Mouse (Mus musculus) forebrain, embryonic 16.5 days (tissue): ENCODE measurements around the gene Hectd2. TPM values are rescaled to one million over a fixed set of nuclear protein-coding genes. Genes with fewer than 3 reads are reported as not detected.

Experiments used
- ATAC-seq: fragments of 200-750 bp; cut with Nextera tagmentation; 2 replicates; pipeline ENCODE4 v1.8.0; 2017; ENCODE audit warnings: mild to moderate bottlenecking, moderate library complexity
- H3K27ac ChIP-seq: fragments of 300-500 bp; sonication (generic); 2 replicates; pipeline ENCODE4 v1.5.1; 2014; ENCODE audit warnings: low read length, control low read depth
- H3K27me3 ChIP-seq: fragments of 300-500 bp; sonication (generic); replicated peaks from 2 replicates; pipeline ENCODE4 v1.6.1; 2014; ENCODE audit warnings: low read length; ENCODE audit not compliant: control insufficient read depth, insufficient read depth
- H3K36me3 ChIP-seq: fragments of 300-500 bp; sonication (generic); 2 replicates; pipeline ENCODE4 v1.6.1; 2014; ENCODE audit not compliant: control insufficient read depth, insufficient read depth
- H3K4me1 ChIP-seq: fragments of 300-500 bp; sonication (generic); replicated peaks from 2 replicates; pipeline ENCODE4 v1.6.1; 2014; ENCODE audit warnings: low read length; ENCODE audit not compliant: control insufficient read depth, insufficient read depth
- H3K4me2 ChIP-seq: fragments of 300-500 bp; sonication (generic); 2 replicates; pipeline ENCODE4 v1.6.1; 2014; ENCODE audit warnings: mild to moderate bottlenecking, low read length, control low read depth
- H3K4me3 ChIP-seq: fragments of 300-500 bp; sonication (generic); replicated peaks from 2 replicates; pipeline ENCODE4 v1.5.1; 2014; ENCODE audit warnings: mild to moderate bottlenecking, low read length, control low read depth
- H3K9ac ChIP-seq: fragments of 300-500 bp; sonication (generic); replicated peaks from 2 replicates; pipeline ENCODE4 v1.6.1; 2014; ENCODE audit warnings: low read depth, low read length, control low read depth
- H3K9me3 ChIP-seq: fragments of 300-500 bp; sonication (generic); 2 replicates; pipeline ENCODE4 v1.6.1; 2016; ENCODE audit warnings: low read length; ENCODE audit not compliant: control insufficient read depth
- WGBS: fragments of 180-500 bp; shearing (Covaris S2); extraction: QIAGEN DNeasy Blood & Tissue Kit; methylation state at CpG from one replicate; pipeline ENCODE4 v1.1.7; 2014; 5-methylcytosine and 5-hydroxymethylcytosine counted together
- polyA plus RNA-seq: library from polyadenylated mRNA; unstranded; fragments of >200 nt; fragmentation: Nextera tagmentation; extraction: Ambion mirVana; gene quantifications from 2 replicates; pipeline ENCODE4 v1.2.1, GENCODE M21; 2015

Hectd2 gene
- polyA plus RNA-seq, 1 experiment from 2014 or later = 14.7 TPM

DNA sequence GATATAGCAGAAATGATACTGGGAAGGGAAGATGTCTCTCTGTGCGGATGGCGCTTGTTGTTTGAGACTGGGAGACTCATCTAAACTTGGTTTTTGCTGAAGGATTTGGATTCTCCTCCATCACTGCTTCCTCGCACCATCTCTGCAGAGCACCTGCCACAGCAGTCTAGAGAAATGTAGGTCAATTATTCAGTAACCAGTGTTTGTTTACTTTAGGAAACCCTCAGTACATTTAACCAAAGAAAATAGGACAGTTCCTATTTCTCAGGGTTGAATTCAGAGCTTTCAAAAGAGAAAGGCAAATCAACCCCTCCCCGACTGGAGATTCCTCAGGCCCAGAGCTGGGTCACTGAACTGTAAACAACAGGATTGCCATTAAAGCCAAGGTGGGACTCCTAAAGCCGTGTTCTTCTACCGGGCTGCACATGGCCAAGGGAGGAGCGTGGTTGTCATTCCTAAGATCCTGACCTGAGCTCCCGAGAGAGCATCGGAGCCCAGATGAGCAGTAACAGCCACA lies 75.0 kb downstream of the Hectd2 start:
- no peak overlapping the region for H3K9ac ChIP-seq
- no peaks in the 10 kb centered on the region for H3K9me3 ChIP-seq
- no peaks in the 10 kb centered on the region for H3K27me3 ChIP-seq
- 83% methylated on average over 9 of the region's 9 CpGs for WGBS
- H3K36me3 ChIP-seq = no peaks in the 10 kb centered on the region
- no peak for ATAC-seq
- no peak overlapping the region for H3K27ac ChIP-seq
- H3K4me3 ChIP-seq = no peak overlapping the region
- H3K4me1 ChIP-seq = no peaks in the 10 kb centered on the region
- H3K4me2 ChIP-seq = no peak overlapping the region

DNA sequence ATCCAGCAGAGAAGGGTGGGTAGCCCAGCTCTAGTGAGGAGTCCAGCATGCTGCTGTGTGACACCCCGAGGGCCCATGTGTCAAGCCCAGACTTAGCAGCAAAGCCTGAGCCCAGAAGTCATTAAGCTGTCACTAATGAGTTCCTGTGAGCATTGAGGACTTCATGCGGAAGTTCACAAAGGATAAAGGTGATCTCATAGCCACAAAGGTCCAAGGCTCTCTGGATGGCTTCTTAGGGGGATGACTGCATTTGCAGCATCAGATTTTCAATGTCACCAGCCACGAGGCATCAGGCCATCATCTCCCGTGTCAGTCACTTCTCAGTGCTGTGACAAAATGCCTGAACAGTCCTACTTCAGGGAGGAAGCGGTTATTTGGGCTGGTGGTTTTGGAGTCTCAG lies 75.9 kb downstream of the Hectd2 start:
- no peaks in the 10 kb centered on the region for H3K4me1 ChIP-seq
- ATAC-seq = no peak
- no peak overlapping the region for H3K27ac ChIP-seq
- no peak overlapping the region for H3K4me2 ChIP-seq
- no peaks in the 10 kb centered on the region for H3K36me3 ChIP-seq
- no peak overlapping the region for H3K9ac ChIP-seq
- H3K9me3 ChIP-seq = no peaks in the 10 kb centered on the region
- H3K4me3 ChIP-seq = no peak overlapping the region
- no peaks in the 10 kb centered on the region for H3K27me3 ChIP-seq
- 78% methylated on average over 5 of the region's 5 CpGs for WGBS

DNA sequence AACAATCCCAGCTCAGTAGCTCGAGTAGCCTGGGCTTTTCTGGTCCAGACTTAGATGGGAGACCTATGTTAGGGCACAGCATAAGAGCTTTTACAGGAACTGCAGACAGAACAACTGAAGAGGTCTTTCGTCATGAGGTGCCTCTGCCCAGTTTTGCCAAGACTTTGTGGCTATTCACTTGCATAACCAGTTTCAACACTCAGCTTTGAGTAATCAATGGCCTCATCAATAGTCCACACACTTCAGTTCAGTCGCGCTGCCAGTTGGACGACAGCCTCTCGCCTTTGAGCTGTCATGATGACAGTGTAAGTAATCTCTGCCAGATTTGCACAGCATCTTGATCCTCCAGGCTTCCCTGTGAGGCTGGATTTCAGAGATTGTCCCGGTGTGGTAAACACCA lies 80.3 kb downstream of the Hectd2 start:
- Histone ChIP-seq H3K4me1 (no peaks in the 10 kb centered on the region), H3K9me3 (no peaks in the 10 kb centered on the region), H3K4me3 (no peak overlapping the region), H3K9ac (no peak overlapping the region), H3K36me3 (no peaks in the 10 kb centered on the region), H3K27me3 (no peaks in the 10 kb centered on the region), H3K27ac (no peak overlapping the region), H3K4me2 (no peak overlapping the region)
- WGBS = 85% methylated on average over 7 of the region's 7 CpGs
- no peak for ATAC-seq

DNA sequence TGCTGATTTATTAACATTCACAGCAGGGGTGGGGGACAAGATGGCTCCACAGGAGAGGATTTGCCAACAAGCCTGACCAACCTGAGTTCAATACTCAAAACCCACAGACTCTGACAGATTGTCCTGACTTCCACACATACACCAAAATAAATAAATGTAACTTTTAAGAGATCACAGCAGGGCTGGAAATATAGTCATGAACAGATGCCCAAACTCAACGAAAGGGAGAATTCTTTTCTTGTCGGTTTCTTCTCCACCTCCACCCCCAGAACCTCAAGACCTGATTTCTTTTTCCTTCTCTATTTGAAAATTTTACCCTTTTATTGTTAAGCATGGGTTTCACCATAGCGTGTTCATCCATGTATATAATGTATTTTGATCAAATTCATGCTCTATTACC lies 82.8 kb downstream of the Hectd2 start:
- H3K9me3 ChIP-seq = peaks cover 2% of the 10 kb centered on the region; the same call in 1 of the 2 replicates
- H3K4me3 ChIP-seq = no peak overlapping the region
- no peaks in the 10 kb centered on the region for H3K36me3 ChIP-seq
- H3K27ac ChIP-seq = no peak overlapping the region
- 85% methylated on average over 3 of the region's 3 CpGs for WGBS
- no peaks in the 10 kb centered on the region for H3K27me3 ChIP-seq
- ATAC-seq = no peak
- no peak overlapping the region for H3K4me2 ChIP-seq
- H3K9ac ChIP-seq = no peak overlapping the region
- H3K4me1 ChIP-seq = no peaks in the 10 kb centered on the region

DNA sequence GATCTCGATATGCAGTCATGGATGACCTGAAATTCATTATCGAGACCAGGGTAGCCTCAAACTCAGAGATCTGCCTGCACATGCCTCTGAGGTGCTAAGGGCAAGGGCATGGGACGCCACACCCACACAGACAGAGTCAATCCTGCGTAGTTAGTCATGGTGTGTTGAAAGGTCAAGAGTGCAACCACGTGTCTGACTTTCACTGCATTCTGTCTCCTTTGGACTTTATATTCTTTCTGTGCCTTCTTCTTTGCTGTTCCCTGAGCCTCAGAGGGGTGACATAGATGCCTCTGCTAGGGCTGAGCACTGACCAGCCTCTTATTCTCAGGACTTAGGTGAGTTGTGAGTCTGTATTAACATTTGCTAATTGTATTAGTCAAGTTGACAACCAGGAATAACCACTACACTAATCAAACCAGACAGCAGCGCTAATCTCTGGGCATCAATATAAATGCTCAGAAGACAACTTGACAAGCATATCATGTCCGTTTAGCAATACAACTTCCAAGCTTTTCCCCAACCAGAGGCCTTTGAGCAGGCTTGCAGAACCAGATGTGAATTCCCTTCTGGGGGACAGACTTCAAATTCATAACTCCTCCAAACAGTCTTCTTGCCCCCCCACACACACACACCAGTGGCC lies 83.6 kb downstream of the Hectd2 start:
- no peak overlapping the region for H3K27ac ChIP-seq
- no peaks in the 10 kb centered on the region for H3K36me3 ChIP-seq
- ATAC-seq = no peak
- no peak overlapping the region for H3K4me3 ChIP-seq
- no peaks in the 10 kb centered on the region for H3K4me1 ChIP-seq
- H3K9me3 ChIP-seq = peaks cover 6% of the 10 kb centered on the region
- H3K27me3 ChIP-seq = no peaks in the 10 kb centered on the region
- WGBS = 88% methylated on average over 7 of the region's 7 CpGs
- no peak overlapping the region for H3K4me2 ChIP-seq
- H3K9ac ChIP-seq = no peak overlapping the region

DNA sequence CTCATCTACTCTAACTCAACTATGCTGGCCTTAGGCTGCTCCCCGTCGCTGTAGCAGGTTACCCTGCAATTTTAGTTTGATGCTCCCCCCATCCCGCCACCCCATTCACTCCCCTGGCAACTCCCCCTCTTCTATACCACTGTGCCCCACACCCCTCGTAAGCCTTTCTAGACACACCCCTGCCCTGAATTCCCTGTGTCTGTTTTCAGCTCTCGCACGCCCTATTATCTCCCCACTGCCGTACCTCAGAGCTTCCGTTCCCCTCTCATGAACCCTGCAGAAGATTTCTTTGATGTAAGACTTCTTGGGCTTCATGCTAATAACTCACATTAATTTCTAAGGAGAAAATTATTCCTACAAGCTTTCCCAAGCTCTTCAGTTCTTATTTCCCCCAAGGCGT lies 84.6 kb downstream of the Hectd2 start:
- no peaks in the 10 kb centered on the region for H3K36me3 ChIP-seq
- H3K27me3 ChIP-seq = no peaks in the 10 kb centered on the region
- H3K4me3 ChIP-seq = no peak overlapping the region
- H3K9me3 ChIP-seq = peaks cover 6% of the 10 kb centered on the region
- no peak for ATAC-seq
- H3K27ac ChIP-seq = no peak overlapping the region
- no peak overlapping the region for H3K4me2 ChIP-seq
- whole genome bisulfite sequencing = 82% methylated on average over 9 of the region's 9 CpGs
- no peaks in the 10 kb centered on the region for H3K4me1 ChIP-seq
- no peak overlapping the region for H3K9ac ChIP-seq

DNA sequence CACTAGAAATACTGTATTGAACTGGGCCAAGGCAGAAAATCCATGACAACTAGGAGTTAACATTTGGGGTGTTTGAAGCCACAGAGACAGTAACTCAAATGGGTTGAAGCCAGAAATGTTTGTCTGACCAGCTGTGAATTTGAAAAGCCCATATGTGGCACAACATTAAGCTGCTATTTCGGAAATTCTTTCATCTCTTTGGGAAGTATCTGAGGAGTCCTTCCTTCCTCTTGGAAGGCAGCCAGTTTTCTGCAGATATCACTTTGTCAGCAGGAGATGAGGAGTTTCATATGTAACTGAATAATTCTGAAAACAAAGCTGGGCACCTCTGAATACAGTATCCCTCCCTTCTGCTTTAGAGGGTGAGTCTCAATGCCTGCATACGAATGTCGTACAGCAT lies 86.7 kb downstream of the Hectd2 start:
- Histone ChIP-seq H3K4me3 (no peak overlapping the region), H3K27me3 (no peaks in the 10 kb centered on the region), H3K4me2 (no peak overlapping the region), H3K27ac (no peak overlapping the region), H3K9me3 (peaks cover 6% of the 10 kb centered on the region), H3K36me3 (no peaks in the 10 kb centered on the region), H3K4me1 (no peaks in the 10 kb centered on the region), H3K9ac (no peak overlapping the region)
- 57% methylated on average over 3 of the region's 3 CpGs for WGBS
- ATAC-seq = peak; percentile 83

DNA sequence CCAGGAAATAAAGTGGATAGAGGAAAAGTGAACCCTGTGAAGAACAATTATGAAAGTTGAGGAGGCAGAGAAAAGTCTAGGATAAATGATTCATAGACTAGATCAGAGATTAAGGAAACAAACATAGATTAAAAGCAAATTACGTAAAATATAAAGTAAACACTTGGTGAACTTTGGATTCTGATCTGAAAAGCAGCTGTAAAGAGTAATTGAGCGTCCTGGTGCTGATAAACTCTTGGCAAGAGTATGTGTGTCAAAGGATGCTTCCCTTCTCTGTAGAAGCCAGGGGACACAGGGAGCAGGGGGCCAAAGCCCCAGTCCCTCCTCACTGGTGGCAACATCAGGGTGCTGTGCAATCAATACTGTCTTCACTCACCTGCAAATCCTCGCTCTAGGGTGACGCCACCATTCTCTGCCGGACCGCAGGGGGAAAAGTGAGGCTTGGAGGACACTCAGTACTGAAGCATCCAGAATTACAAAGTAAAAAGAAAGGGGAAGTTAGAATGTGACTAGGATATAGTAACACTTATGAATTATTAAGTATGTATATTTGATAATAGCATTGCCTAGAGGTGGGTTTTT lies 91.0 kb downstream of the Hectd2 start:
- WGBS = 95% methylated on average over 6 of the region's 6 CpGs
- no peak overlapping the region for H3K27ac ChIP-seq
- no peak overlapping the region for H3K4me2 ChIP-seq
- no peak overlapping the region for H3K4me3 ChIP-seq
- H3K9ac ChIP-seq = no peak overlapping the region
- no peaks in the 10 kb centered on the region for H3K27me3 ChIP-seq
- no peak for ATAC-seq
- no peaks in the 10 kb centered on the region for H3K4me1 ChIP-seq
- H3K36me3 ChIP-seq = no peaks in the 10 kb centered on the region
- peaks cover 6% of the 10 kb centered on the region for H3K9me3 ChIP-seq

DNA sequence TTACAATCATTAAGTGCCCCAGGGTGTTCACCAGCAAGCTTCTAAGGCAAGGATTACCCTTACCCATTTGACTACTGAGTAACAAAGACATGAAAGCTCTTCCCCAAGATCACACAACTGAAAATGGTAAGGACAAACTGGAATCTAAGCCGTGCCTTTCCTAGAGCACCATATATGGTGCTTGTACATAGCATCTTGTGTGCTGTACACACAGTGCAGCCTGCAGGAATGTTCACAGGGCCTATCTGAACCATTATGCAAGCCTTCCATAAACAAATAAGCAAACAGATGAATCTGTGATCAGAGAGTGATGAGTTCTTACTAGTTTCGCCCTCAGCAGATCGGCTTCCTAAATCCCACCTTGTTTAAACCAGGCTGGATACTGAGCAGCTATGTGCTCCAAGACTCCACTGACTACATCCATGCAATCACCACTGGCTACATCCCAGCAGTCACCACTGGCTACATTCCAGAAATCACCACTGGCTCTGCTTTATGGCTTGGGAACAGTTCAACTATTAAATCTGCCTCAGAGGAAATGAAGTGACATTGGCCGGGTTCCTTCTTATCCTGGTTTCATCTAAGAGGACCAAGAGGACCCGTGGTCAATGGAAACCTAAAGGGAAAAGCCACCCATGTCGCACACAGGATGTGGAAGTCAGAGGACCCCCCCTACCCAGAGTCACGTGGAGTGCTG lies 91.8 kb downstream of the Hectd2 start:
- H3K27ac ChIP-seq = no peak overlapping the region
- H3K27me3 ChIP-seq = no peaks in the 10 kb centered on the region
- H3K4me2 ChIP-seq = no peak overlapping the region
- no peaks in the 10 kb centered on the region for H3K36me3 ChIP-seq
- H3K4me1 ChIP-seq = no peaks in the 10 kb centered on the region
- H3K9me3 ChIP-seq = peaks cover 6% of the 10 kb centered on the region
- no peak overlapping the region for H3K4me3 ChIP-seq
- 85% methylated on average over 7 of the region's 7 CpGs for WGBS
- ATAC-seq = no peak
- H3K9ac ChIP-seq = no peak overlapping the region
